Mouse (Mus musculus): ENCODE measurements around the gene Lasp1. TPM values are rescaled to one million over a fixed set of nuclear protein-coding genes. Genes with fewer than 3 reads are reported as not detected.
A peak's percentile ranks its signal among the peaks of the same experiment; 100 is the strongest.
"Not testable (repeated sequence)": the region's sequence is repeated elsewhere in the genome, so short reads cannot be mapped to it uniquely, and the experiment has no call there.

The Lasp1 gene
- total RNA-seq, 2 experiments from 2014 or later, result 107 to 110 TPM

DNA sequence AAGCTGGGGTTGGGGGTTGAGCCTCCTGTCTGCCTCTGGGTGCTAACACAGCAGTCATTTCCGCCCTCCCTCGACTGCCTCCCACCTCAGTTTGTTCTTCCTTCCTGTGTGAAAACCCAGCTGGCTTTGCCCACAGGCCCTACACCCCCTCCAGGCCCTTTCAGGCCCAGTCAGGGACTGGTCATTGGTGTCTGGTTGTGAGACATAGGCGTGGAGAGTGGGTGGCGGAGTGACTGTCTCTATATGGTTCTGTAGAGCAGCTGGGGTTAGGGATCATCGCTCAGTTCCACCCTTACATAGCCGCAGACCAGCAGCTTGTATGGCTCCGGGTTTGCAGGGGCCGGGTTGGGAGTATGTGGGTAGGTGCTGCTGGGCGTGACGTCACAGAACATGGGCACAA lies 26.5 kb downstream of the Lasp1 start:
- DNase-seq (ENCODE audit: low spot score in 2 of 2), result no peak

- no peak for DNase-seq (ENCODE audit: low spot score in 2 of 2)
These were observed 27.2 kb downstream of the Lasp1 start for GRCm38 (mm10) chr11:97825971-97826370.

DNA sequence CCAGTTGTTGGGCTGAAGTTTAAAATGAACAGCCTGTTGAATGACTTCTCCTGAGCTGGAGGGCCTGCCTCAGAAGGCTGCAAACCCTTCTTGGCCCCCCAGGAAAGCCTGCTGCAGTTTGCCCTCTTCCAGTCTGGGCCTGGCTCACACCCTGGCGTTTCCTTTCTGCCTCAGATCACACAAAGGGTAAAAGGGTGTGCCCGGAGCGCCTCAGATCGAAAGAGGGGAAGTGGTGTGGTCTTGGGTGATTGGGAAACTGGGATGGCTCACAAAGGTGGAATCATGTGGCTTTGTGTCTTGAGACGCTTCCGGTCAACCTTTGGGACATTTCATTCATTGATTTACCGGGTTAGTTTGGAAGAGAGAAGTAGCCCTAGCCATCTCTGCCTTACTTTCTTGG lies 27.6 kb downstream of the Lasp1 start:
- DNase-seq (ENCODE audit: low spot score in 2 of 2), result no peak

DNA sequence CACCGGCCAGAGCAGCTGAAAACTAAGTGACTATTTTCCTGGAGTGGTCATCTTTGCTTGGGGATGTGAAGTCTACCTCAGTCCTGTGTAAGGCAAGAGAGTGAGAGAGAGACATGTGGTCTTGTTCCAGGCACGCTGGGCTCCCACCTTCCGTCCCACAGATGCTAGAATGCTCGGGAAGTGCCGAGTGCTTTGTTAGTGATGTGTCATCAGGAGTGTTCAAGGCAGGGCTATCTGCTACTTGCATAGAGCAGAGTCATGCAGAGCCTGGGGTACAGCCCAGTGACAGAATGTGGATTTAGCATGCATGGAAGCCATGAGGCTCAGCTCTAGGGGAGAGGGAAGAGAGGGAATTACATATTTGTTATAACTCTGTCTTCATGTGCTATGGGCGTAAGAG lies 28.9 kb downstream of the Lasp1 start:
- DNase-seq (ENCODE audit: low spot score in 2 of 2), result no peak

- no peak for DNase-seq (ENCODE audit: low spot score in 2 of 2)
These were observed 30.6 kb downstream of the Lasp1 start for GRCm38 (mm10) chr11:97829365-97829764.

DNA sequence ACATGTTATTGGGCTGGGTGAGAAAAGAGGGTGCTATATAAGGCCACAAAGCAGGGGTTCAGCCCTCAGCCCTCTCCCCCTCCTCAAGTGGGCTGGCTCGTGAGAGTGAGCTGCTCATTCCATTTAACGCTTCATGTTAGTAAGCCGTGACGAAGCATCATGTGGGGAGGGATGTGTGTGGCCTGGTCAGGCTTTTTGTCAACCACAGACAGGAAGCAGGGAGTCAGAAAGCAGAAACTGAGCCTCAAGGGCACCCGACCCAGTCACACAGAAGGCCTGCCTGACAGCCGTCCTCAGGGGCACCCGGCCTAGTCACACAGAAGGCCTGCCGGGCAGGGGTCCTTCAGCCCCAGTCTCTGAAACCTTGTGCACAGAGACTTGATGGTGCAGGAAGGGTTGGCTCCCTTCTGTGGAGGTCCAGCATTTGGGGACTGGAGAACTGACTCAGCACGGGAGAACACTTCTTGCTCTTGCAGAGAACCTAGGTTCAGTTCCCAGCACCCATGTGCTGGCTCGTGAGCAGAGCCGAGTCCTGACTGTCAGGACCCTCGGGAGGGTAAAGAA lies 31.2 kb downstream of the Lasp1 start:
- DNase-seq (ENCODE audit: low spot score in 2 of 2), result no peak

DNA sequence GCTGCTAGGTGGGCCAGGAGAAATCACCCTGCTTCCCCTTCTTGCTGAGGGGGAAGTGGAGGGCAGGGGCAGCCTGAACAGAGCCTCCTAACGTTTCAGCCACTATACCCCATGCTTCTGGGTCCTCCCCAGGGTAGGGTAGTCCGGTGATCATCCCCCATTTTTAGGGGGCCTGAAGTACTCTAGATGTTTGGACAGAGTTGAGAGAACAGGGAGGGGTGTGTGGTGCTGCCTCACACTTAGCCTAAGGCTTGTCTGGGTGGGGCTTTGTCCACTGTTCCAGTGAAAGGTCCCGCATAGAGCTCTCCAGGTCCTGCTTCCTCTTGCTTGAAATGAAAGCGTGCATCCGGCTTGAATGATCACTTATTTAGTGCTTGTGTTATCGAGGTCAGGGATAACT lies 31.7 kb downstream of the Lasp1 start:
- DNase-seq (ENCODE audit: low spot score in 2 of 2), result no peak

DNA sequence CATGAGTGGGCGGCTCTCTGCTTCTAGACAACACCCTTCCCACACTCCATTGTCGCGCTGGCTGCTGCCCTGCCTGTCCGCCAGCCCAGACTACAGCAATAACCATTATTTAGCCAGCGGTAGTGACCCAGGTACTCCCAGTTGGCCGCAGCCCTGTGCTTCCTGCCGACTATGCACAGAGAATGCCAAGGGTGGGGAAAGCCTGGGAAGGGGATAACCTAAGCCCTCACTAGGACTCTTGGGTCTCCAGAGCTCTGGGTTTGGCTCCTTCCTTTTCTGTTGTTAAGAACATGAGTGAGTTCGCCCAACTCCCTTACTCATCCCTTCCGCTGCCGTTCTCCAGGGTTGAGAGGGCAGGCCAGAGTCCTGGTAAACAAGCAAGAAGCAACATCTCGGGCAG lies 33.2 kb downstream of the Lasp1 start:
- DNase-seq (ENCODE audit: low spot score in 2 of 2), result no peak

GRCm38 (mm10) chr11:97833352-97833751 lies 34.6 kb downstream of the Lasp1 start:
- DNase-seq (ENCODE audit: low spot score in 2 of 2), result no peak

DNA sequence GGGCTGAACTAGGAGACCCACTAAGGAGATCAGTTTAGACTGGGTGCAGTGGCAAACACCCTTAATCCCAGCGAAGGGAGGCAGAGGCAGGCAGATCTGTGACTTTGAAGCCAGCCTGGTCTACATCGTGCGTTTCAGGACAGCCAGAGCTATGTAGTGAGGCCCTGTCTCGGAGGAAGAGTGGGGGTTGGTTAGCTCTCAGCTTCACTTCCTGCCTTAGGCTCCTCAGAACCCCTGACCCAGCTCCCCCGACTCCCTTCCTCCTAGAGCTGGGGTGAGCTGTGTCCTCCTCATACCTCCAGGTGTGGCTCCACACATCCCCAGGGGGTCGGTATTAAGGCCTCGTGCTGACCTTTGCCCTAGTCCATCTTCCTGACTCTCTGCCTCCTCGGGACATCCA lies 37.7 kb downstream of the Lasp1 start:
- no peak for DNase-seq (ENCODE audit: low spot score in 2 of 2)

GRCm38 (mm10) chr11:97837051-97837450 lies 38.3 kb downstream of the Lasp1 start:
- not testable (repeated sequence) for DNase-seq (ENCODE audit: low spot score in 2 of 2)

GRCm38 (mm10) chr11:97837641-97838149 lies 38.9 kb downstream of the Lasp1 start:
- DNase-seq (ENCODE audit: low spot score in 2 of 2), result no peak

GRCm38 (mm10) chr11:97838779-97839440 lies 40.1 kb downstream of the Lasp1 start:
- no peak for DNase-seq (ENCODE audit: low spot score in 2 of 2)

DNA sequence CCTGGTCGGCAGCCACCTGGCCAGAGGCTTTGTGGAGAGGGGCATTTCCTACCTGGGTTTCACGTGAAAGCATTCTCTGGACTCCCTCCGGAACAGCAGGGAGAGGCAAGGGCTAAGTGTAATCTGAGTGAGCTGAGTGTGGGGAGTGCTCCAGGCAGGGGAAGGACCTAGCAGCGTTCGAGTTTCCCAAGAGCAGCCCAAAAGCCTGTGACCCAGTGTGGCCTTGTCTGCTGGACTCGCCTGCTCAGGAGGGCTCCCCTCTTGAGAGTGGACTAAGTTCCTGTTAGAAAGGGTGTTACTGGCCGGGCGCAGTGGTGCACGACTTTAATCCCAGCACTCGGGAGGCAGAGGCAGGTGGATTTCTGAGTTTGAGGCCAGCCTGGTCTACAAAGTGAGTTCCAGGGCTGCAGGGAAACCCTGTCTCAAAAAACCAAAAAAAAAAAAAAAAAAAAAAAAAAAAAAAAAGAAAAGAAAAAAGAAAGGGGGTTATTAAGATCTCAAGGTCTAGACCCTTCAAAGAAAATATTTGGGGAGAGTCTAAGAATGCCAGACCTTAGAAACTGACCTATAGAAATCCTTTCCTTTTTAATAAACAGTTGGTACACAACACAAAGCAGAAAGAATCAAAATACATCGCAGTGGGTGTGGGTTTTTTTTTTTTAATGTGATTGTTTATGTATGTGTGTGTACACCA lies 40.8 kb downstream of the Lasp1 start:
- DNase-seq (ENCODE audit: low spot score in 2 of 2), result no peak

- no peak for DNase-seq (ENCODE audit: low spot score in 2 of 2)
These were observed 41.3 kb downstream of the Lasp1 start for GRCm38 (mm10) chr11:97840135-97840490.

- peak in 1 of 2 experiments; percentile 51 for DNase-seq (ENCODE audit: low spot score in 2 of 2)
These were observed 41.7 kb downstream of the Lasp1 start, which contains the start of gene B230217C12Rik for GRCm38 (mm10) chr11:97840539-97840954. Gene B230217C12Rik, plus strand, starts transcription at chr11:97840780.

- peak; percentile 90 to 96 for DNase-seq (ENCODE audit: low spot score in 2 of 2)
These were observed 42.3 kb downstream of the Lasp1 start for GRCm38 (mm10) chr11:97840991-97841661.

DNA sequence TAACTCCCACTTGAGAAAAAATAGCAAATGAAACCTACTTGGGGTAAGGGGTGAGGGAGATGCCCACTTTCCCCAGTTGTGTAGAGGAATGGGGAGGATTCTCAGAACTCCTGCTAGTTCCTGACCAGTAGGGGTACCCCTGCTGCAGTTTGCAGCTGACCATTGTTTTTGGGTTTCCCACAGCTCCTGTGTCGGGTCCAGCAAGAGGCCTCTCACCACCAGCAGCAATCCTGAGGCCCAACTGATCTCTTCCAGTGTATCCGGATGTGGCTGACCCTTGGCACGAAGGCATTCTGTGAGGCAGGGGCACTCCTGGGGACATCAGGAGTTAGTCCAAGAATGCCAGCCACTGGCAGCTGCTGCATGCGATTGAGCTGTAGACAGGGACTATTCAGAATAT lies 43.2 kb downstream of the Lasp1 start:
- no peak for DNase-seq (ENCODE audit: low spot score in 2 of 2)

- DNase-seq (ENCODE audit: low spot score in 2 of 2), result no peak
These were observed 51.6 kb downstream of the Lasp1 start for GRCm38 (mm10) chr11:97850367-97850766.

GRCm38 (mm10) chr11:97851601-97852000 lies 52.8 kb downstream of the Lasp1 start:
- no peak for DNase-seq (ENCODE audit: low spot score in 2 of 2)

GRCm38 (mm10) chr11:97855473-97855872 lies 56.7 kb downstream of the Lasp1 start:
- no peak for DNase-seq (ENCODE audit: low spot score in 2 of 2)

GRCm38 (mm10) chr11:97862148-97862547 lies 63.3 kb downstream of the Lasp1 start:
- no peak for DNase-seq (ENCODE audit: low spot score in 2 of 2)

Data from layer of hippocampus, adult 18-20 months (tissue).